Mouse (Mus musculus) CD4-positive helper T cell, adult 2 months (primary cell): ENCODE results near the gene Cbx6.
A peak's percentile ranks its signal among the peaks of the same experiment; 100 is the strongest.

Experiments
- DNase-seq: peaks from one replicate; pipeline ENCODE4 v3.0.0-alpha.2; 2012; ENCODE audit warnings: low read depth, missing footprints, low spot score

The Cbx6 gene

DNA sequence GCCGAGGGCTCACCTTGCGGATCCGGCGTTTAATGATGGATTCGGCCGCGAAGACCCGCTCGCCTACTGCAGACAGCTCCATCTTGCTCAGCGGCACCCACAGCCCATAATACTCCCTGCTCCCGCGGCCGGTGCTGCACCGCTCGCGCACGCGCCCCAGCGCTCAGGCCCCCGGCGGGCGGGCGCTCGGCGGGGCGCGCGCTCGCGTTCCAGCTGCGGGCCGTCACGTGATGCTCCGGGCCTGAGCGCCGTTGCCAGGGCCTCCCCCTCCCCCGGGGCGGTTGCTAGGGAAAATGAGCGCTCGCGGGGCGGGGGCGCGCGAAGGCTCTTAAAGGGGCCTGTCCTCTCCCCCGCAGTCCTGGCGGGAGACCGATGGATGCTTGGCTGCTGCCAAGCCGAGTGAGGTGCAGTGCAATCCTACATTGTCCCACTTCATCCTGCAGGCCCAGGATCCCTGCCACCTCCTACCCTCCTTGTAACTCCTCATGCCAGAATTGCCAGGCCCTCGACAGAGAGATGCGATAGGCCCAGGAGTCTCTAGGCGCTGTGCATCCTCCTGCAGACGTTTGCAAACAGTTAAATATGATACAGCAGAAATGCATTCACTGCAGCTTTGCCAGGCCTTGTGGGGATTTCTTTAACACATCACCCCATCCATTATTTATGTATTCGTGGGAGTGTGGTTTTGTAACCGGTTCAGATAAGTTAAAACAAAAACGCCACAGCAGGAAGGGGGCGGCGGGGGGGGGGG, at the start of gene Cbx6, which contains the start of gene Npcd:
Cbx6 (minus strand) TSS at position 559 of the 751 bp plus-strand sequence.
Npcd (minus strand) TSS at position 108 of the 751 bp plus-strand sequence.
- peak; percentile 90 for DNase-seq

DNA sequence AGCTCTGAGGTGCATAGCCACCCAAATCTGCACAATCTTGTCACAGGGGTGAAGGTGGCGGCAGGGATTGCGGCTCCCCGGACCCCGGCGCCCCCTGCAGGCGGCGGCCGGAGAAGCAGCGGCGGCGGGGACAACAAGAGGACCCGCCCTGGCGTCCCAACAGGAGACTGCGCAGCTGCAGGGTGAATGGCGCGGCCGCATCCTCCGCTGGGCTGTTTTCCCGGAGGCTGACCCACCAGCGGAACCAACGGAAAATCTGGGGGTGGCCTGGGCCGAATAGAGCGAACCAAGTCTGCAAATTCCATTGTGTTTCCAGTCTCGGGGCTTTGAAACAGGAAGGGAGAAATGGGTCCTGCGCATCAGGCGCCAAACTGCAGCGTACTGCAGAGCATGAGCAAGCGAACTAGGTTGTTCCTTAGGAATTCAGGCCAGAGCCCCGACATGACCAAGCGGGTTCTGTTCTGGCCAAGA, 48.9 kb upstream of the Cbx6 start:
- DNase-seq: peak; percentile 92

DNA sequence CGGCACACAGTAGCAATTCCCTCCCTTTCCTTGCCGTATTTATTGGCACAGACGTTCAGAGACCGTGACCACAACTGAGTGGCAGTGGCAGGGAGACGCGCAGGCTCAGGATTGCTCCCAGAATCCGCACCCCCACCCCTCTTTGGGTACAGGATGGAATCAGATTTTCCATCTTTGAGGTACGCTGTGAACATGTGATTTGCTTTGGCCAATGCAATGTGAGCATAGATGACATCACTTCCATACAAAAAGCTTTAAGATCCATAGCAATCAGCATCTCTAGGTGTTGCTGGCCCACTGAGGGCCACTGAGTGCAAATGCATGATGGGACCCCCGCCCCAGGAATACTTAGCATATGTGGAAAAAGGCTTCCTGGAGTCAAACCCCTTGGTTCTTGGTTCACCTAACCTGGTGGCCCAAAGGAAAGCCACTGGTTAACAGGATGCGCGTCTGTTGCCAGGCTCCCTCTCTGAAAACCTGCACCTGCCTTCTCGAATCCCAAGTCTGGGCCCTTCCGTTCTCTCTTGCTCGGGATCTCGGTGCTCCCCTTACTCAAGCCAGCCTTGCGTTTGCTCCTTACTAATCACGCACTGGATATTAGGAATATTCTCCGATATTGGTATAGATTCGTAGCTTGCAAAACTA, 48.3 kb upstream of the Cbx6 start:
- DNase-seq: peak; percentile 50

DNA sequence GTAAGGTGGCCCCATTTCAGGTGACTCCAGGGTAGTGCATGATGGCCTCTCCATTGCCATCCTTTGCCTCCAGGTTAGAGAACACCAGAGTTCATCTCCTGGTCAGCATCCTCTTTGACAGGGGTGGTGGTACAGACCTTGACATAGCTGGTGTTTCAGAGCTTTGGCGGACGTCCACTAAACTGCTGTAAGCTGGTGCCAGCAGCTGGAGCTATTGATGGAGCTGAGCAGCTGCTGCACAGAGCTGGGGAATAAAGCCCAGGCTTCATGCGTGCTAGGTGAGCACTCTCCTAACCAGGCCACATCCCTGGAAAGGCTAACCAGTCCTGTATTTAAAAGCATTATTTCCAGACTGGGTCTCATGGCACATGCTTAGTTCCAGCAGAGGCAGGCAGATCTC, 46.0 kb upstream of the Cbx6 start:
- no peak for DNase-seq

DNA sequence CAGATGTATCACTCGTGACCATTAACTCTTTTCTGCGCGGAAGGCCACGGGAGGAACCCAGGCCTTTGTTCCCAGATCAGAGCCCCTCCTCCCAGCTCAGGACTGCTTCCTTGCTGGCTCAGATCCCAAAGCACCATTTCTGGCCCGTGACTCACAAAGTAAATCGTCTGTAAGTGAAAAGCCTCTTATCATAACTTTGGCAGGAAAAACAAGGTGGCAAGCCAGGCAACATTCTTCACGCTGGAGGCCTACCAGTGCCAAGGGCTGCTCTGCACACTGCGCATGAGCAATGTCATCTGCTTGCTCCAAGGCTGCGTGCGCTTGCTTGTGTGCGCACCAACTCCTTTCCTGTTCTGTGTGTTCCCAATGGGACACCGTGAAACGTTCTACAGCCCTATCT, 44.8 kb upstream of the Cbx6 start:
- DNase-seq: no peak

DNA sequence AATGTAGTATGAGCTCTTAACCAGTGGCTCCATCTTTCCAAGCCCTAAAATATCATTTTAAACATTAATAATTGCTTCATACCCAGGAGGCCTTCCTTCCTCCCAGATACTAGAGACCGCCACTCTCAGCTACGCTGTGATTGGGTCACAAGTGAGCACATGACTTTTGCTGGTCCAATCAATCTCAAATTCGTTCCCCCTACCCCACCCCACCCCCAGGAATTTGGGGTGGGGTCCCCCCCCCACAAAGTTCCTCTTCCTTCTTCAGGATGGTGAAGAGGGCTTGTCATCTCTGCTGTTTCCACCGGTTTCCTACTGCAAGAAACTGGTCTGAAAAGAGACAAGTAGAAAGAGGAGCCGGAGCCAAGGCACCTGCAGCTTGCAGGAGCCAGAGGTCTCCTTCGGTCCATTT, 44.2 kb upstream of the Cbx6 start:
- DNase-seq: no peak

DNA sequence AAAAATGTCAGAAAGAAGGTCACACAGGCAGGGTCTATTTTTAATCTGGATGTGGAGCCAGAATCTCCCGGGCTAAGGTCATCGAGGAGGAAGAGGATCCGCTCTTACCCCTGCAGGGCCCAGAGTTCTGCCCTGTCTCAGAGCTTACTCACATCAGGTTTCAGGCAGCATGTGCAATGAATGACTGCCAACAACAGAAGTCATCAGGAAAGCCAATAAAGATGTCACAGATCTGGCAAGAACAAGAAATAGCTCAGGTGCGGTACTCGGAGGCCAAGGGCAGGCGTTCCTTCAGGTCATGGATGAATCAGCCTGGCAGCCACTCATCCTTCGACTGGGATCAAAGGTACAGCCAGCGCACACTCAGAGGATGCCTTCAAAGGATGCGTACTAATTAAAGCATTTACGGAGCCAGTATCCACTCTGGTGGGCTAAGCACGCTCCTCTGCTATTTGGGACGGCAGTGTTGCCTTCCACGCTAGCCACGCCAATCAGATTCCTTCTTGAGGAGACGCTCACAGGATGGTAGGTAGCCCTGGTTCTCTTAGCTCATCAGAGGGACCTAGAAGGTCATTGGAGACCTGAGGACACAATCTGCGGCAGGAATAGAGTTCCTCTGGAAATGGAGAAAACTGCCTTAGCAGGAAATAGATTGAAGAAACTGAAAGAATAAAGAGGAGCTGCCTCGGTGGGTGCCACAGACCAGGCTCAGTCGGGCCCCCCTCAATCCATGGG, 40.9 kb upstream of the Cbx6 start:
- DNase-seq: no peak

DNA sequence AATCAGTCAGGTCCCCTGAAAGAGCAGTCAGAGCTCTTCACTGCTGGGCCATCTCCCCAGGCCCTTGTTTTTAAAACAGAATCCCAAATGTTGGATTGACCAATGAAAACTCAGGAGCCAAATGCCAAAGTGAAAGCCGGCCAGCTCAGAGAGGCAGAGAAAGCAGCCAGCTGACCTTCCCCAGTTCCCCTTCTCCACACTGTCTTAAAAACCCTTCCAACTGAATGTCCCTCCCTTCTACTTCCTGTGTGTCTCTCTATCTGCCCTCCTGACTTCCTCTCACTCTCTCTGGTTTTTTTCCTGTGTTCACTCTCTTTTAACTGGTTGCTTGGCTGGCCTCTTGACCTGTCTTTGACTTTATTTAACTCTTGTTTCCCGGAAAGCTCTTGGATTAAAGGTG, 39.5 kb upstream of the Cbx6 start:
- DNase-seq: no peak

DNA sequence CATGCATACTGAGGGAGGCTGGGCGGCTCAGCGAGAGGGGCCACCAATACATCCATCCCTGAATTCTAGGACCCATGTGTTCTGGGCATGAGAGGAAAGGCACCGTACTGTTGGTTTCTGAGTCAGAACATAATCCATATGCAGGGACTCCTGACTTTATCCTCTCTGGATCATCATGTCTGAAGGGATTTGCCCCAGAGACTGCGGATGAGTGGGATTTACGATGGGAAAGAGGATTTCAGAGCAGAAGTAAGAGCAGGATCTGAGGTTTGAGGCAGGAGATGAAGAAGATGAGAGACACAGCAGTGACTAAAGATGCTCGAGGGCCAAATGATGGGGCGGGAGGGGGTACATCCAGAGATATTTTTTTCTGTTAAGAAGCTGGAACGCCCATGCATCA, 39.1 kb upstream of the Cbx6 start:
- no peak for DNase-seq

DNA sequence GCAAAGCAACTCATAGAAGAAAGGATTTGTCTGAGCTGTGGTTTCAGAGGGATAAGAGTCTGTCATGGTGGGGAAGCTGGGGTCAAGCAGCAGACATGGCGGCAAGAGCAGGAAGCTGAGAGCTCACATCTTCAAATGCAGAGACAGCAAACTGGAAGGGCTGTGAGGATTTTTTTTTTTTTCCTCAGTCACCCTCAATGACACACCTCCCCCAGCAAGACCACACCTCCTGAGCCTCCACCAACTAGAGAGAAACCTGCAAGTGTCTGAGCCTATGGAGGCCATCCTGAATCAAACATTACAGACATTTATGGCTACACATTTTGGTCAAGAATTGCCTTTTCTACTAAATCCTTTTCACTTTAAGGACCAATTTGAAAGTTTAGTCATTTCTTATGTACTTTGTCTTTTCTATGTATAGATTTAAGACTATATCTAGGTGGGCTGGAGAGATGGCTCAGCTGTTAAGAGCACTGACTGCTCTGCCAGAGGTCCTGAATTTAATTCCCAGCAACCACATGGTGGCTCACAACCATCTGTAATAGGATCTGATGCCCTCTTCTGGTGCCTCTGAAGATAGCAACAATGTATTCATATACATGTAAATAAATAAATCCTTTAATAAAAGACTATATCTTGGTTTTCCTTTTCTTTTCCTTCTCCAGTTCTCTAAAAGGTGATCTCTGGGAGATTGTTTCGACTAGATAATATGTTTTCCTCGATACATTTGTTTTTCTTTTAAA, 32.9 kb upstream of the Cbx6 start:
- no peak for DNase-seq

DNA sequence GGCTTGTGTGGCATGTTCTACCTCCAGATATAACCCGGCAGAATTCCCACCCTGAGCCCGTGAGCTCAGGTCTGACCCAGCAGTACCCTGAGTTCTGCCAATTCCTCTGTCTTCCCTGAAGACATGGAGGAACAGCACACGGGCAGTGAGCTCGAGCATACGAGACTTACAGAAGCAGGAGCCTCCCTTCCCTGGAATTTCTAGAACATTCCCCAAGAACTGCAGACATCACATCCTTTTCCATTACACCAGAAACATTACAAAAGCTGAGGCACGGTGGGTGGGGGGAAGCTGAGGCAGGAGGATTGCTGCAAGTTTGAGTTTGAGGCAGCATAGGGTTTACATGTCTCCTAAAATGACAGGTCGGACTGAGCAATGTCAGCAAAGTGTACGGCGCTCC, 25.3 kb upstream of the Cbx6 start:
- DNase-seq: no peak

DNA sequence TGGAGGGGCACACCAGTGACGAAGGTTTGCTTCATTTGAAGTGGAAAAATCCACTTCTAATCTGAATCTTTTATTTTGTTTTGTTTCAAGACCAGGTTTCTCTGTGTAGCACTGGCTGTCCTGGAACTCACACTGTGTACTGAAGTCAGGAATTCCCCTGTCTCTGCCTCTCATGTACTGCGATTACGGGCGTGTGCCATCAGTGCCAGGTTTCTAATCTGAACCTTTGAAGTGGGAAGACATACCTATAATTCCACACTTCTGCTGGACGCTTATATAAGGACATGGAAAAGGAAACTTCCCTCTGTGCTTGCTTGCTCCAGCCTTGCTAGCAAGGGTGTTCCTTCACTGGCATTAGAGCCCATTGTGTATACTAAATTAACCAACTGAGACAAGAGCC, 24.5 kb upstream of the Cbx6 start:
- no peak for DNase-seq

DNA sequence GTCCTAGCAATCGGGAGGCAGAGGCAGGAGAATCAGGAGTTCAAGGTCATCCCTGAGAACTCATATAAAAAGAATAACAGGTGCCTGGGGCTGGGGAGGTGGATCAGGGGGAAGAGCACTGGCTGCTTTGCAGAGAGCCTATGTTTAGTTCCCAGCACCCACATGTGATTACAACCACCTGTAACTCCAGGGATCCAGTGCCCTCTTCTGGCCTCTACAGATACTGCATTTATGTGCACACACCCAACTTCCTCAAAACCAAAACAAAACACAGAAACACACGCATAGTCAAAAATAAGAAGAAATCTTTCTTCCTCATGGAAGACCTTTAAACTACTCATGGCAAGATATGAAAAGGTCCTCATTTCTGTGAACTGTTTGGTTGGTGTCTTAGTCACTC, 15.7 kb upstream of the Cbx6 start:
- no peak for DNase-seq

DNA sequence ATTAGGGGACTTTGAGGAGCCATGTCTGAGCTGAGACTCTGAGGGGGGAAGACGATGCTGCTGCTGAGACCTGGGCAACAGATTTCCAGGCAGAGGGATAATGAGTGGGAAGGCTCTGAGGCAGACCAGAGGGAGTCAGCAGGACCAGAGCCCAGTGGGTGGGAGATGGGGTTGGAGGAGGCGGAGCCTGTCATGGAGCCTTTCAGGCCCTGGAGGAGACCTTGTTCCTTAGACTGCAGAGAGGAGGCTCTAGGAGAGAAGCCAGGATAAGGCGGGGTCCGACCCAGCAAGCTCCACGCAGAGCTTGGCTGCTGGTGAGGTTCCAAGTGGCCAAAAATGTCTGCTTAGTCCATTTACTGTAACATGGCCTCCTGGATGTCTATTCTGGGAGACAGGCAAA, 12.6 kb upstream of the Cbx6 start:
- DNase-seq: no peak

DNA sequence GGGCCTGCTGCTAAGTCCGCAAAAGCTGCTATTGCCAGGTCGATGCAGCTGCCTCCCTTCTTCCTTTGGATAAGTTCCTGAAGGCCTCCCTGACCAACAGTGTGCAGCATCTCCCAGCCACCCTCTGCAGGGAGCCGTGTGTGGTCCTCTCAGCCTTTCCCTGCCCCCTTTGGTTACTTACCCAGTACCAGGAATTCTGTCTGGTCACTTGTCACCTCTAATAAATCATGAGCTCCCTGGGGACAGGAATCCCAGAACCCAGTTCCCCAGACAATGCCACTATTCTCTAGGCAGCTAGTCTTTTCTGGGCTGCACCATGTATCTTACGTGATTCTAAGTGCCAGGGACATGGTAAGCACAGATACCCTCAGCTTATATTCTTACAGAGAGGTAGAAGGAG, 11.5 kb upstream of the Cbx6 start:
- DNase-seq: no peak

DNA sequence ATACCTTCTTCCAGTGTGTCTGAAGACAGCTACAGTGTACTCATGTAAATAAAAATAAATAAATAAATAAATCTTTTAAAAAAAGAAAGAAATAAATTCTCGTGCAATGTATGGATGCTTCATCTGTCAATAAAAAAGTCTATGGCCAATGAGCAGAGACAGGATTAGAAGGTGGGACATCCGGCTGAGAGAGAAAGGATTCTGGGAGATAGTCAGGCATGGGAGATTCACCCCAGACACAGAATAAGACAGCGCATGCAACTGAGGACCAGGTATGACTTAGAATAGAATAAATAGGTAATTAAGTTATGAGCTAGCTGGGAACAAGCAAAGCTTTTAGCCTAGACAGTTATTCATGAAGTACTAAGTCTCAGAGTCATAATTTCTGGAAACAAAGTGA, 8.5 kb upstream of the Cbx6 start:
- DNase-seq: no peak

DNA sequence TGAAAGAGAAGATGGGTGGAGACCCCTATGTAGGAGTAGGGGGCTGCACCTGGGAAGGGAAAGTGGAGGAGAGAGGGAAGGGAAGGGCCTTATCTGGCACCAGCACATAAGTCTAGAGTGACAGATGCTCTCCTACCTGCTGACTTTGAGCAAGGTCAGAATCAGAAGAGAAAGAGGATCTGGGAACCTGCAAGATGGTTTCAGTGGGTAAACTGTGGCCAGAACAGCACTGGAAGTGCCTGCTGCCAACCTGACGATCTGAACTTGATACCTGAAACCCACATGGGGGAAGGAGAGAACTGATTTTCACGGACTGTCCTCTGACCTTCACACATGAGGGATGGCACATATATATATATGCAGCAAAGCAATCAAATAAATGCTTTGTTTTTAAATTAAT, 5.8 kb upstream of the Cbx6 start:
- DNase-seq: no peak

DNA sequence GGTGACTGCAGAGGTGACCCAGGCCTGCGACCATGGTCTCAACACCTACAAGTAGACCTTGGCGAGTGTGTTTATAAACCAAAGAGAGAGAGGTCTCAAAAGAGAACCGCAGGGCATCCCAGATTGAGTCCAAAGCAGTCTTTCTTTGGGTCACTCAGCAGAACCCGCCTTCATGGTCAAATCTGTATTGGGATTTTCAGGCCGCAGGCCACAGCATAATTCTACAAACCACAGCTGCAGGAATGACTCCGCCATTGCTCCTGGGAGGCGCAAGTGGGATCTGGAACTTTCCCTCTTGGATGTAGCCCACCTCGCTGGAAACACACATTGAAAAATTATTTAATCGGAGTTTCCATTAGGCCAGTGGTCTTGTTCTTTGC, 383 bp upstream of the Cbx6 start:
- DNase-seq: no peak

DNA sequence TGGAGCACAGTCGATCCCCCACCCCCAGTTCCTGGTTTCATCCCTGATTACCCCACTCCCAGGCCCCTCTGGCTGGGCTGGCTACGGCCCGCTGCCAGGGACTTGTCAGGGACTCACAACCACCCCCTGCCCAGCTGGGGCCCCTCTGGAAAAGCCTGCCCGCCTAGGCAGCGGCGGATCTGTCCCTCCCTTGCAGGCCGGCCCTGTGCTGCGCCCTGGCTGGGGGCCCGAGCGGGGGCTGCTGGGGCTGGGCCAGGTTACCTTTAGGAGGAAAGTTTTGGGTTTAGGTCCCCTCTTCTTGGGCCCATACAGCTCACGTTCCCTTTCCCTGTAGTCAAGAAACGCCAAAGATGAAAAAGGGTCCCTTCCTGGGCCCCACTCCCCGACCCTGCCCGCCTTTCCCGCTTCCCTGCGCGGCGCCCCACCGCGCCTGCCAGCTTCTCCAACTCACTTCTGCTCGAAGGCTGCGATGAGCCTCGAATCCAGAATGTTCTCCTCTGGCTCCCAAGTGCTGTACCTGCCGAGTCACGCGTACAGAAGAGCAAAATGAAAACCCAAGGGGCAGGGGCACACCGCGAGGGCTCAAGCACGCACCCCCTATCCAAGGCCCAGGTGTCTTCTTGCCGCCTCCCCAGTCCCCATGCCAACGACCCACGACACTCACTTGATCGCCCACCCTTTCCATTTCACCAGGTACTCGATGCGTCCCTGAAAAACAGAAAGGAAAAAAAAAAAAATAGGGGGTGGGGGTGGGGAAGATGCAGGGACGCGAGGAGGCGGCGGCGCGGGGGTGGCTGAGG, 1.0 kb downstream of the Cbx6 start:
- DNase-seq: peak; percentile 18

DNA sequence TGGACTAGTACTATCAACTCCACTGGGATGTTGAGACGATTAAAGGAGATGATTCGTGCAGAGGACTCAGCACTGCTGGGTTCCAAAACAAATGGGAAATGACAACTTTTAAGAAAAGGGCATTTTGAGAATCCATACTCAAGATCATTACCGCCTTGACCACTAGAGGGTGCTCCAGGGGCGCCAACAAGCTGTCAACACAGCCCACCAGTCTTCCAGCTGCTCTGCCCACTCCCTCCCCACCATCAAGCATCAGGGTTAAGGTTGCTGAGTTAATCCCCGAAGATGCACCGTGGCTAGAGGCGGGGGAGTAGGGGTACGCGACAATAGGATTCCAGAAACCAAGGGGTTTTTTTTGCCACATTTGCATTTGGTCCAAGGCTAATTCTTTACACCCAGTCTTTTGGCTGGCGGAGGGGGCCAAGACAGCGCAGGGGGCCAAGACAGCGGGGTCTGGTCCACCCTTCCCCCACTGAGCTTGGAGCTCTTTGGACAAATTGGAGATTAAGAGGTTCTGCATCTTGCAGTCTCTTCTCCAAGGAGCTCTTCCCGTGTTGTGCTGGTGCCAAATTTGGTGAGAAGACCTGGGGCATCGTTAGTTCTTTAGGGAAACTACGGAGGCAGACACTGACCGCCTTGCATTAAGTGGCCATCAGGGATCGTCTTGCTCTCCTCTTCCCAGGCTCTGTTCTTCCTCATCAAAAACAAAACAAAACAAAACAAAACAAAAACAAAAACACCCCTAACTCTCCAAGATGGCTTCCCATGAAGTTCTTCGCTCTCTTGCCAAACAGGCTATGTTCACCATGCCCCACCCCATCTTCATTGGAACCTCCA, 2.2 kb downstream of the Cbx6 start:
- DNase-seq: peak; percentile 78
